Mouse (Mus musculus): ENCODE measurements at regions not wholly inside any gene's neighbourhood (a gene's known extent, or its start where the extent isn't known, plus 50 kb on each side); places are given as distances from the start of the nearest gene placed in this dataset.

DNA sequence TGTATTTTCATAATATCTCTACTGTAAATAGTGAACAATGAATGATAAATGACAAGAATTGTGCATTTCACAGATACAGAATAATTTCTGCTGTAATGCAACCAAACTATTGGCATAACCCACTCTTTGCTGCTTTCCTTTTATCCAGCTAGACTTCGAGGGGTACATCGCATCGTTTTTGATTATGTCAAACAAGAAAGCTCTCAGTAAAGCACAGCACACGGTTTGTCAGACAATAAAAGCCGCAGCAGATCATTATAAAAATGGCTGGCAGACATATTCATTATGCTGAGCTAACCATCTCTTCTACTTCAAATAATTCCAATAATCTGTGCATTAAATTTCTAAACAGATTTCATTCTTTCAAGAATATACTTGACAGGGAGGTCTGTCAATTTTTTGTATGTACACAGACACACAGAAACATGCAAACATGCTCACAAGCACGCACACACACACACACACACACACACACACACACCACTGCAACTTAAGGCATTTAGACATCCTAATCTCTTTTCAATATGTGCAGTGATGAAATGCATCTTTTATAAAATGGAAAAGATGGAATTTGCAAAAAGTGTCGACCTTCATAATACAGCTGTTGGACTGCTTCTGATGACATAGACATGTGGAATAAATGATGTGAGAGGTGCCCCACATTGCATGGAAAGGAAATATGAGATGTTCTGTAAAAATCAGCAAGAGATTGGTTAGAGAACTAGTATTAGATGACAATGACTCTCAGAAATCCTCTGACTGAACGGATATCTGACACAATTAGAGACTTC lies 548.1 kb upstream of the Arrdc3 start:
- no peak for TF ChIP-seq POLR2A (IDR thresholded peaks at IDR 0.05; ENCODE audit: extremely low read depth, insufficient read depth, low read length)
- no peak for TF ChIP-seq CTCF (IDR thresholded peaks at IDR 0.05; ENCODE audit: low read depth, low read length)
